Mouse (Mus musculus) liver, embryonic 11.5 days (tissue): Measurements from ENCODE around the gene Spata2l. TPM values are rescaled to one million over a fixed set of nuclear protein-coding genes. Genes with fewer than 3 reads are reported as not detected.

Source experiments
- ATAC-seq: fragments of 200-750 bp; cut with Nextera tagmentation; replicated peaks from 2 replicates; pipeline ENCODE4 v1.8.0; 2017; ENCODE audit warnings: moderate number of reproducible peaks, mild to moderate bottlenecking, moderate TSS enrichment, moderate library complexity; ENCODE audit not compliant: low FRiP score
- DNase-seq: peaks from one replicate; pipeline ENCODE4 v3.0.0-alpha.2; 2017; ENCODE audit warnings: low spot score
- H3K27ac ChIP-seq: fragments of 300-500 bp; sonication (generic); 2 replicates; pipeline ENCODE4 v1.5.1; 2014; ENCODE audit warnings: mild to moderate bottlenecking, low read depth, low read length, control low read depth
- H3K27me3 ChIP-seq: fragments of 300-500 bp; sonication (generic); replicated peaks from 2 replicates; pipeline ENCODE4 v1.6.1; 2014; ENCODE audit warnings: low read length, mixed read lengths; ENCODE audit not compliant: control insufficient read depth, insufficient read depth
- H3K36me3 ChIP-seq: fragments of 300-500 bp; sonication (generic); 2 replicates; pipeline ENCODE4 v1.6.1; 2014; ENCODE audit warnings: mild to moderate bottlenecking, low read length, moderate library complexity, mixed read lengths; ENCODE audit not compliant: control insufficient read depth, insufficient read depth
- H3K4me1 ChIP-seq: fragments of 300-500 bp; sonication (generic); replicated peaks from 2 replicates; pipeline ENCODE4 v1.6.1; 2014; ENCODE audit warnings: low read length, mixed read lengths; ENCODE audit not compliant: control insufficient read depth, insufficient read depth
- H3K4me2 ChIP-seq: fragments of 300-500 bp; sonication (generic); 2 replicates; pipeline ENCODE4 v1.6.1; 2014; ENCODE audit warnings: mild to moderate bottlenecking, control low read depth, moderate library complexity
- H3K4me3 ChIP-seq: fragments of 300-500 bp; sonication (generic); 2 replicates; pipeline ENCODE4 v1.5.1; 2014; ENCODE audit warnings: low read depth, low read length, control low read depth
- H3K9ac ChIP-seq: fragments of 300-500 bp; sonication (generic); 2 replicates; pipeline ENCODE4 v1.6.1; 2014; ENCODE audit warnings: low read depth, low read length, control low read depth
- H3K9me3 ChIP-seq: fragments of 300-500 bp; sonication (generic); 2 replicates; pipeline ENCODE4 v1.6.1; 2016; ENCODE audit warnings: low read length, inconsistent platforms, mixed read lengths; ENCODE audit not compliant: control insufficient read depth
- whole genome bisulfite sequencing: fragments of 180-500 bp; shearing (Covaris S2); extraction: QIAGEN DNeasy Blood & Tissue Kit; methylation state at CpG from one replicate; pipeline ENCODE4 v1.1.7; 2014; 5-methylcytosine and 5-hydroxymethylcytosine counted together
- polyA plus RNA-seq: library from polyadenylated mRNA; unstranded; fragments of >200 nt; fragmentation: Nextera tagmentation; extraction: Ambion mirVana; gene quantifications from 2 replicates; pipeline ENCODE4 v1.2.1, GENCODE M21; 2014

The Spata2l gene
- polyA plus RNA-seq, 1 experiment from 2014 or later: 2.2 TPM

- WGBS: under 1% methylated on average over 38 of the region's 40 CpGs
These were observed 17.5 kb upstream of the Spata2l start for GRCm38 (mm10) chr8:123253451-123254098.

DNA sequence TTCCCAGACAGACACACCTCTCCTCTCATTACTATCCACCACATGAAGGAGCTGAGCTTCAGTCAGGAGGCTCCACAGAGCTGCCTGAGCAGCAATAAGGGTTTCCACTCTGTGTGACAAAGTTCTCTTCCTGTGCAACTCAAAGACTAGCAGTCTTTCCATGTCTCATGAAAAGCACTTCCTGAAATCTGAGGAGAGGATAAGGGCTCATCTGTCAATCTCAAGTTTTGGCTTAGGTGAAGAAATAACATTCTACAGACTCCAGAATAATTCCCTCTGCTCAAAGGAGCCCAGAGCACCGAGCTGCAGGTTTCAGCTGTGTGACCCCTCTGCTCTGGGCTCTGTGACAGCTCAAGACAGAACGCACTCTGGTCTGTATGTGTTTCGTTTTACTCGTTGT is 16.9 kb upstream of the Spata2l start:
- ATAC-seq (no peak), DNase-seq (no peak)
- Histone ChIP-seq H3K36me3 (peaks cover 21% of the 10 kb centered on the region), H3K4me1 (peaks cover 19% of the 10 kb centered on the region), H3K4me2 (peak overlapping the region; percentile 94), H3K4me3 (peak overlapping the region; percentile 99), H3K9me3 (no peaks in the 10 kb centered on the region), H3K27ac (no peak overlapping the region), H3K9ac (peak overlapping the region; percentile 94; the same call in 1 of the 2 replicates), H3K27me3 (no peaks in the 10 kb centered on the region)
- 59% methylated on average over 4 of the region's 4 CpGs for WGBS

More at GRCm38 (mm10) chr8:123253451-123254098, 17.5 kb upstream of the Spata2l start:
- Histone ChIP-seq H3K36me3 (peaks cover 24% of the 10 kb centered on the region), H3K4me2 (peak overlapping the region; percentile 94), H3K27ac (peak overlapping the region; percentile 84), H3K9ac (peak overlapping the region; percentile 94), H3K27me3 (no peaks in the 10 kb centered on the region), H3K4me3 (peak overlapping the region; percentile 99), H3K4me1 (peaks cover 19% of the 10 kb centered on the region), H3K9me3 (no peaks in the 10 kb centered on the region)
- DNase-seq (no peak), ATAC-seq (peak; percentile 32)

DNA sequence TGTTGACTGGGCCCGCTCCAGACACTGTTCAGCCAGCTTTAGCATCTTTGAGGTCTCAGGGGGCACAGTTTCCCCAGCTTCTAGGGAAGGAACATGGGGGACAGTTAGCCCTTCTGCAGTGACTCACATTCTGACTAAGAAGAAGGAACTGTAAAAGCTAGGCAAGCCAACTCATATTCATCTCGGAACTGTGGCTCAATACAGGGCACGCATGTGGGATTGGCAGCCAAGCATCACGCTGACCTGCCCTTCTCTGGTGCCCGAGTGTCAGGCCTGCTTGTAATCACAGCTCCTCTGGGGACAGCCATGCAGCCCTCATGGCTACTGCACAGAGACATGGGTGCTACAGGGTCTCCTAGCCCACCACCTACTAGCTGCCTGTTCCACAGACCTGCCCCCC is 14.9 kb upstream of the Spata2l start:
- H3K27ac ChIP-seq: no peak overlapping the region
- H3K9ac ChIP-seq: no peak overlapping the region
- no peaks in the 10 kb centered on the region for H3K27me3 ChIP-seq
- H3K4me1 ChIP-seq: peaks cover 19% of the 10 kb centered on the region
- DNase-seq (no peak), ATAC-seq (no peak)
- H3K4me2 ChIP-seq: no peak overlapping the region
- peaks cover 7% of the 10 kb centered on the region; the same call in 1 of the 2 replicates for H3K36me3 ChIP-seq
- no peaks in the 10 kb centered on the region for H3K9me3 ChIP-seq
- 89% methylated on average over 5 of the region's 5 CpGs for WGBS
- H3K4me3 ChIP-seq: no peak overlapping the region

GRCm38 (mm10) chr8:123248596-123248995 is 12.6 kb upstream of the Spata2l start:
- H3K27me3 ChIP-seq: no peaks in the 10 kb centered on the region
- DNase-seq: no peak
- peaks cover 13% of the 10 kb centered on the region; the same call in 1 of the 2 replicates for H3K36me3 ChIP-seq
- H3K27ac ChIP-seq: no peak overlapping the region
- WGBS: 81% methylated on average over 8 of the region's 8 CpGs
- H3K4me3 ChIP-seq: no peak overlapping the region
- no peak for ATAC-seq
- H3K9ac ChIP-seq: no peak overlapping the region
- H3K4me1 ChIP-seq: peaks cover 9% of the 10 kb centered on the region
- H3K9me3 ChIP-seq: no peaks in the 10 kb centered on the region
- no peak overlapping the region for H3K4me2 ChIP-seq

- Histone ChIP-seq H3K27ac (no peak overlapping the region), H3K4me2 (no peak overlapping the region), H3K9me3 (no peaks in the 10 kb centered on the region), H3K4me1 (peaks cover 3% of the 10 kb centered on the region), H3K27me3 (no peaks in the 10 kb centered on the region), H3K9ac (no peak overlapping the region), H3K4me3 (no peak overlapping the region), H3K36me3 (peaks cover 13% of the 10 kb centered on the region; the same call in 1 of the 2 replicates)
- ATAC-seq (no peak), DNase-seq (no peak)
- WGBS: 92% methylated on average over 6 of the region's 6 CpGs
These were observed 11.7 kb upstream of the Spata2l start for GRCm38 (mm10) chr8:123247748-123248147.

DNA sequence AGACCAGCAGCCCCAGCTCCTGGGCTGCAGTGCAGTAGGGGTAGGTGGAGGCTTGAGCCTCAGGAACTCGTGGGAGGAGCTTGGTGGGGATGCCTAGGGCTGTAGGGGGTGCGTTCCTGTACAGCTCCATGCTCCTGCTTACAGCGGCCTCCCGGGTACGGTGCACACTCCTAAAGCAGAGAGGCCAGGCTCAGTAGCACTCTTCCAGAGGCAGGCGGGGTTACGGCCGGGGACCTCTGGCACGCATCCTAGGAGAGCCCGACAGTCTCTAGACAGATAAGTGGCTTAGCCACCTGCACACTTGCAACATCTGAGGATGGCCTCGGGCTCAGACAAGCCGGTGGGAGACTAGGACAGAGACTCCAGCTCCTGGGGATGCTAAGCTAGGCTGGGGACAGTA is 9.5 kb upstream of the Spata2l start:
- Histone ChIP-seq H3K4me3 (no peak overlapping the region), H3K9me3 (no peaks in the 10 kb centered on the region)
- 89% methylated on average over 12 of the region's 12 CpGs for WGBS

DNA sequence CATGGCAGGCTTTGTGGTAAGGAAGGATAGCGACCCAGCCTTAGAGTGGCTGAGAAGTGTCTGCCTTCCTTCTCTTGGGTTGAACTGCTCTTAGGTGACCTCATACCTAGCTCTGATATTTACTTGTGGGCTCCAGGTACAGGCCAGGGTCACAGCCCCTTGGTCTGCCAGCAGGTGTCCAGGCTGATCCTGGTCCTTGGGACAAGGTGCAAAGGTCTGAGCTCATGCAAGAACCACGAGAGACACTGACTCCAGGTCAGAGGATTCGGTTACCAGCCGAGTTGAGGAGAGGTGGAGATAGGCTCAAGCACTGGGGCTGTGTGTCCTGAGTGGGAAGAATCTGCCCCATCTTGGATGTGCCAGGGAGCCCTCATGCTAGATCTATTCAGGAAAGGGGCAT is 8.3 kb upstream of the Spata2l start:
- Histone ChIP-seq H3K9me3 (no peaks in the 10 kb centered on the region), H3K27ac (no peak overlapping the region), H3K4me3 (no peak overlapping the region), H3K4me2 (no peak overlapping the region), H3K4me1 (0 out of 2 replicates have a peak, but pooled peaks cover 4% of the 10 kb centered on the region), H3K36me3 (peaks cover 8% of the 10 kb centered on the region; the same call in 1 of the 2 replicates), H3K9ac (no peak overlapping the region), H3K27me3 (no peaks in the 10 kb centered on the region)
- no peak for ATAC-seq
- no peak for DNase-seq
- WGBS: 81% methylated on average over 4 of the region's 4 CpGs

More for the DNA sequence above, 9.5 kb upstream of the Spata2l start:
- Histone ChIP-seq H3K36me3 (peaks cover 9% of the 10 kb centered on the region; the same call in 1 of the 2 replicates), H3K27me3 (no peaks in the 10 kb centered on the region), H3K9ac (no peak overlapping the region), H3K4me2 (no peak overlapping the region), H3K4me1 (0 out of 2 replicates have a peak, but pooled peaks cover 4% of the 10 kb centered on the region), H3K27ac (no peak overlapping the region)
- no peak for ATAC-seq
- no peak for DNase-seq

- ATAC-seq (no peak), DNase-seq (no peak)
- Histone ChIP-seq H3K4me2 (no peak overlapping the region), H3K4me3 (no peak overlapping the region), H3K4me1 (0 out of 2 replicates have a peak, but pooled peaks cover 4% of the 10 kb centered on the region), H3K9me3 (no peaks in the 10 kb centered on the region), H3K36me3 (peaks cover 8% of the 10 kb centered on the region; the same call in 1 of the 2 replicates), H3K27ac (no peak overlapping the region), H3K9ac (no peak overlapping the region), H3K27me3 (no peaks in the 10 kb centered on the region)
- 70% methylated on average over 11 of the region's 11 CpGs for WGBS
These were observed 7.0 kb upstream of the Spata2l start for GRCm38 (mm10) chr8:123243053-123243452.
